Mouse (Mus musculus) urinary bladder, postnatal 36 days (tissue): Measurements from ENCODE around the gene Dnaic1.

Experiments
- DNase-seq, 2 experiments: peaks; one replicate each; pipeline ENCODE4 v3.0.0; 2022; ENCODE audit warnings: low spot score in 2 of 2, mixed read lengths in 1 of 2

Gene Dnaic1

DNA sequence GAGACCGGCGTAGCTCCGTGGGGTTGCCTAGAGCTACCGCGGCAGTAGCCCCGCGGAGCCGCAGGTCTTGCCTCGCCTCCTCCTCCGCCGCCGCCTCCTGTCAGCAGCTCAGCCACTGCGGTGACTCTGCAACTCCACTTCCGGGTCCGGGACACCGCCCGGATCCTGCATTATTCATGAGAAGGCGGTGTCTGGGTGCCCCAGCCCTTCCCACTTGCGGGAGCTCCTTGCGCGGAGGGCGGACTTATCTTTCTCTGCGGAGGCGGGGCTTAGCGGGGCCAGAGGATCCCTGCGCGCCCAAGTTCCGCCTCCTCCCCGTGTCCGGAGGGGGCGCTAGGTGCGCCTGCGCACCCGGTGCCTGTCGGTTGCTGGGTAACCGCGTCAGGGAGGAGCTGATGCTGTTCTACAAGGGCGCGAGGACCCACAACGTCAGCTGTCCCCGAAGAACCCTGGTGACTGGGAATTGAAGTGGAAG, at the start of gene Dnaic1, which contains the start of gene Fam219a:
Gene Dnaic1 (plus strand): TSS at position 365 of the 475 bp plus-strand sequence.
Gene Fam219a (minus strand): TSS at position 128 of the 475 bp plus-strand sequence.
- peak; percentile 96 to 99 for DNase-seq

DNA sequence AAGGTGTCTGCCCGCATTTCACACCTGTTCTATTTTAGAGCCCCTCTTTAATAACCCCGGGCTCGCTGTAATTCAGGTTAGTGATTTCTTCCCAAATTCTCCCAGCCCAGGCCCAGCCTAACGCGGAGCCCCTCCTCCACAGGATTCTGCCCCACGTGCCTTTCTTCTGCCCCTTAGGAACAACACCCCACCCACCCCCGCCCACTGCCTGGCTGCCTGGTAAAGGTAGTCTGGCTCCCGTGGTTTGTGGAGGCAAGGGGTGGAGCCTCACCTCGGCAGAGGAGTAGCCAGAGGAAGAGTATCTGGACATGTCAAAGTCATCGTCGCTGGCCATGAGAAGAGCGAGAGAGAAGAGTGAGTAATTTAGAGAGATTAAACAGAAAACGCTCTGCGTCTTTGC, 48.9 kb upstream of the Dnaic1 start:
- no peak for DNase-seq

DNA sequence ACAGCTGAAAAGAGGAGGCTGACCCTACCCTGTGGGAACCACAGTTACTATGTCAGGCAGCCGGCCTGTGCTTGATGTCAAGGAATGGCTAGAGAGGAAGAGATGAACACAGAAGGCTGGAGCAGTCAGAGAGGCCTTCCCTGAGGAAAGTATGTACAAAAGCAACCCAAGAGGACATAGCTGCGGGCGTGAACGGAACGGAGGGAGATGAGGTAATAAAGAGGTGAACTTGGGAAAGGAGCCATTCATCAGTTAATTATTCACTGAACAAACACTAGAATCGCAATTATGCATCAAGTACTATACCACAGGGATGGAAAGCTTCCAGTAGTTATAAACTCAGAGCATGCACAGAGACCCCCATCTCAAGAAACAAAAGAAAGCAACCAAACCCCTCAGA, 47.4 kb upstream of the Dnaic1 start:
- no peak for DNase-seq

GRCm38 (mm10) chr4:41522788-41523187, 46.8 kb upstream of the Dnaic1 start:
- DNase-seq, result peak in 1 of 2 experiments; percentile 19

DNA sequence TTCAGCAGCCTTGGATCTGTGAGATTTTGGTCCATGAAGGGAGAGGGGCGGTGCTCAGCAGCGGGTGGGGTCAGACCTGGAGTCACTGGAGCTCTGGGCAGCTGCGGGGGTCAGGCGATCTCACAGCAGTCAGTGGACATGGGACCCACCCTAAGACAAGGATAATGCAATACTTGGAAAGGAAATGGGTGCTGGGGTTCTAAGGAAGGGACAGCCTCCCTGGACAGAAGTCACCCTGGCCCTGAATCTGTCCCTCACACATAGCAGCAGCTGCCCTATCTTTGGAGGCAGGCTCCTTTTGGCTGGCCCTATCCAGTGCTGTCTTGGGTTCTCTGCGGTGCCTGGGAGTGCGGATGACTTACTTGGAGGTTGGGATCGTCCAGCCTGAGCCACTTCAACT, 45.7 kb upstream of the Dnaic1 start:
- no peak for DNase-seq

- no peak for DNase-seq
These were observed 44.7 kb upstream of the Dnaic1 start for GRCm38 (mm10) chr4:41524829-41525228.

- DNase-seq, result no peak
These were observed 43.0 kb upstream of the Dnaic1 start for GRCm38 (mm10) chr4:41526553-41526952.

- DNase-seq, result no peak
These were observed 42.5 kb upstream of the Dnaic1 start for GRCm38 (mm10) chr4:41527076-41527475.

- DNase-seq, result no peak
These were observed 41.6 kb upstream of the Dnaic1 start for GRCm38 (mm10) chr4:41527996-41528395.

DNA sequence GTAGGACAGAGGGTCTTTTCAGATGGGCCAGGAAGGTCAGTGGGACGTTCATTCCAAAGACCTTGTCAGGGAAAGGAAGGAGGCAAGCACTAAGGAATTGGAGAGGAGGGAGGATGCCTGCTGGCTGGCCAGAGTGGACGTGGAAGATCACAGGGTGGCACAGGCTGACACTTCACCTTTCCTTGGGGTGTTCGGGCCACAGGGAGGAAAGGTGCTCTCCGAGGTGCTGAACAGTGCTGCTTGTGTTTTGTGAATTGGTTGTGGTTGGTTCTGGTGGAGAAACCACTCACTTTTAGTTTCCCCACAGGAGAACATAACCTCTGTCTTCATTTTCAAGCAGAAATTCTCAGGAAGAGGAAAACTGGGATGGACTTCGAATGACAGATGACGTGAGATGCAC, 37.2 kb upstream of the Dnaic1 start:
- no peak for DNase-seq

DNA sequence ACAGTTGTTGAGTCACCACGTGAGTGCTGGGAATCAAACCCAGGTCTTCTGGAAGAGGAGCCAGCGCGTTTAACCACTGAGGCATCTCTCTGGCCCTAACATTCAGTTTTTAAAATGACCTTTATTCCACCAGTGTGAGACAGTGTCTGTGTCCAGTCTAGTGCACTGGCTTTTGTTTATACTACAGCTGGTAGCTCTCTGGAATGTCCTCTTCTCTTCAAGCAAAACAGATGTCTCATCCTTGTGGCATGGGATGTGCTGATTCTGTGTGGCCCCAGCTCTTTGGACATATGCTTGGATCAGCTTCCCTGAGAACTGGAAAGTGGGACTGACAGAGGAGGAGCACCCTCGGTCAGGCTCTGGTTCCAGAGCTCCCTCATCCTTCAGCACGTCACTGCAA, 34.7 kb upstream of the Dnaic1 start:
- no peak for DNase-seq

- no peak for DNase-seq
These were observed 27.4 kb upstream of the Dnaic1 start for GRCm38 (mm10) chr4:41542136-41542535.

DNA sequence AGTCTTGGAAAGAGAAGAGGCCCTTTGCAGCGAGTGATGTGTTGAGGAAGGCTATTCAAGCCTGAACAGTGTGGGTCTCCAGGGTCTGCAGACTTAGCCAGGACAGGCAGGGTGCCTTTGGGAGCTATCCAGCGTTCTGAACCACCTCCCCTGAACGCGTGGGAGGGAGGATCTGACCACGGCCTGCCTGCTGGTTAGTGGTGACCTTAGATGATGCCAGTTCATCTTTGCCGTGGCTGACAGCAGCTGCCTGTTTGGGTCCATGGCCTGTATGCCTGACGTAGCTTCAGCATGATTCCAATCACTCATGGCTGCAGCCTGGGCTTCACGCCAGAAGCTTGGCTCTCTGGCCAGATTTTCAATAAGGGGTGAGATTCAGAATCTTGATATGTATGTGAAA, 23.6 kb upstream of the Dnaic1 start:
- peak in 1 of 2 experiments; percentile 13 for DNase-seq

DNA sequence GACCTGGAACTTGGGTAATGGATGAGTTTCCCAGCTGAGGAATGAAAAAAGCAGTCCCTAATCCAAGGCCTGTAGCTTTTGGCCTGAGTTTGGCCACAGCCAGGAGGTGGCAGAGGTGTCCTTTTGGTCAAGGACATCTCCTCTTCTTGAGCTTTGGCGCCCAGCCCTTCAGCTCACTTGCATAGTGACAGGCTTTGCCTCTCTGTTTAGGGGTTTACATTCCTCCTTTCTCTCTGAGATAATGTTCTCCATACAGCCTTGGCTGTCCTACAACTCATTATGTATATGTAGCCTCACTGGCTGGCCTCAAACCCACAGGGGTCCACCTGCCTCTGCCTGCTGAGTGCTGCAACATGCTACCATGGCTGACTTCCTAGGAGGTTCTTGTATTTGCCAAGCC, 22.5 kb upstream of the Dnaic1 start:
- DNase-seq, result no peak

DNA sequence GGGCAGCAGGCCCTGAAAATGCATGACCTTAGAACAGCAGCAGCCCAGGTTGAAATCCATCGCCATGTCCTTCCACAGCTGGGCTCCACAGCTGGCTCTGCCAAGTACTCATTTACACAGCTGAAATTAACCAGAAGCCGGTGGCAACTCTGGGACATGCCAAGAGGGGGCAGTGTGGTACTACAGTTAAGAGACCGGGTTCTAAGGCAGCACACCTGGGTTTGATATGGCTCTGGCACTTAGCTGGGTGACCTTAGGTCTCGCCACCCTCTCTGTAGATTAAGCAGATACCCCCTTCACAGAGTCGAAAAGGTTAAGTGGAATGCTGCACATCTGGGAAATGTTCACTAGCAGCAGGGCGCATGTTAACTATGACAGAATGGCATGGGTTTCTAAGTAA, 17.0 kb upstream of the Dnaic1 start:
- peak; percentile 59 to 67 for DNase-seq

DNA sequence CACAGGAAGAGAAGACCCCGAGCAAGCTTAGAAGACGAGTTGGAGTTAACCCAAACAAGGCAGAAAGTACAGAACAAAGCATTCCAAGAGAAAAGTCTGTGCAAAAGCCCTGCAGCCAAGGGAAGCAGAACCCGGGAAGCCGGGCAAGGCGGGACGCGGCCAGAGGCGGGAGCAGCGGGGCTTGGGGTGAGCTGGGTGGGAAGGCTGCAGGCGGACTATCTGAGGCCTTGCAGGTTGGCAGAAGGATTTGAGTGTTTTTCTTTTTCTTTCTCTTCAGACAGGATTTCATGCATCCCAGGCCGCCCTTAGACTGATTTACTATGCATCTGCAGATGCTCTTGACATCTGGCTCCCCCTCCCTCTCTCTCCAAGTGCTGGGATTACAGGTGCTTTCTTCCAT, 16.5 kb upstream of the Dnaic1 start:
- no peak for DNase-seq

DNA sequence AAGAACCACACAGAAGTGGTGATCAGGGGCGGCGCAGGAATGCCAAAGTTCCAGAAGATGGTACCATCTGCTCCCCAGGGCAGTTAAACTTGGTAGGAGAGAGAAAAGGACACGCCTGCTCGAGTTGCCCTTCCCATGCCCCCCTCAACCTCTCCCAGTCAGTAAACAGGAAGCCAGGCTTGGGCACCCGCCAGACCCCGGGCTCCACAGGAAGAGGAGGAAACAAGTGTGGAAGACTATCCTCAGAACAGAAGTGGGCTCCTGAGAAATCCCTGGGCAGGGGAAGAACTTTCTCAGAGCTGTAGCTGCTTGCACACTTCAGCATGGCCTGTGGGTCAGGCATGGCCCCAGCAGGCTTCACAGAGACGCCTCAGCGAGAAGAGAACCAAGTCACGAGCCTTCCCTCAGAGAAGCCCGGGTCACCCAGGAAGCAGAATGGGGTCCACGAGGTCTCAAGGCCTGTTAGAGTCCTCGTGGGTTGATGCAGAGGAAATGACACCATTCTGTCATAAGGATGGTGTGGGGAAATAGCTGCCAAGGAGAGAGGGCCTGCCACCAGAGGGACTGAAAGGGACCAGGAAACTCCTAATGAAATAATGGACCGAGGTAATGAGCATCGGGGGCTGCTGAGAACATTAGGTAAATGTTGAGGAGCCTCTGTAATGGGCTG, 14.4 kb upstream of the Dnaic1 start:
- DNase-seq, result peak in 1 of 2 experiments; percentile 51

- no peak for DNase-seq
These were observed 13.1 kb upstream of the Dnaic1 start for GRCm38 (mm10) chr4:41556311-41556953.

DNA sequence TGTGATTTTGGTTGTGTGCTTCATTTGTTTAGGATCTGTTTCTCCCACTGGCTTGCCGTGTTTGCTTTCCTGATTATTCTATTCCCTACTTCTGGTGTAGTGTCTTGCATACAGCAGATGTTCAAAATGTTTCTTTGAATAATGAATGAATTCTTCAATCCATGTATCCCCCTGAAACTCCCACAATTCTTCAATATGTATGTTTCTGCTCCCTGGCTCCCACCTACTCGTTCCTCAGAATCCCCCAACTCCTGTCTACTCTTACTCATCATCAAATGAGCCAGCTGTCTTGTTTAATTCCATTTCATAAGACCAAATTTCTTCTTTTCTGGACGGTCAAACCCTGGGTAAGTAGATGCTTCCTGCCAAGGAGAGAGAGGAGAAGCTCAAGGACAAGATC, 12.5 kb upstream of the Dnaic1 start:
- DNase-seq, result no peak

GRCm38 (mm10) chr4:41563297-41563696, 6.3 kb upstream of the Dnaic1 start:
- no peak for DNase-seq

DNA sequence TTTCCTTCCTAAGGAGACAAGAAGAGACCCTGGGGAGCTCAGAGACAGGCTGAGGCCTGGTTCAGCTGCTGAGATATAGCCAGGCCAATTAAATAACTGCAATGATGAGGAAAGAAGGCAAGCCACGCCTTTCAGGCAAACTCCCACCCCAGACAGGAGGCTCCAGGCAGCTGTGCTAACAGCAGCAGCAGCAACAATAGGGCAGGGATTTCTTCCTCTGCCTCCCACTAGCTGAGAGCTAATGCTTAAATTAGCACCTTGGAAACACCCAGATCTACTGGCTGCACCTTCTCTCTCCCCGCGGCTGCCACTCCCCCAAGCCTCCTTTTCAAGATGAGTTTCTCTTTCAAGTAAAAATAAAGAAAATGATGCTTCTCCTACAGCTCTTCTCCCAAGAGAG, 3.5 kb upstream of the Dnaic1 start:
- DNase-seq, result no peak

- DNase-seq, result peak in 1 of 2 experiments; percentile 19
These were observed 1.3 kb upstream of the Dnaic1 start for GRCm38 (mm10) chr4:41568239-41568638.

DNA sequence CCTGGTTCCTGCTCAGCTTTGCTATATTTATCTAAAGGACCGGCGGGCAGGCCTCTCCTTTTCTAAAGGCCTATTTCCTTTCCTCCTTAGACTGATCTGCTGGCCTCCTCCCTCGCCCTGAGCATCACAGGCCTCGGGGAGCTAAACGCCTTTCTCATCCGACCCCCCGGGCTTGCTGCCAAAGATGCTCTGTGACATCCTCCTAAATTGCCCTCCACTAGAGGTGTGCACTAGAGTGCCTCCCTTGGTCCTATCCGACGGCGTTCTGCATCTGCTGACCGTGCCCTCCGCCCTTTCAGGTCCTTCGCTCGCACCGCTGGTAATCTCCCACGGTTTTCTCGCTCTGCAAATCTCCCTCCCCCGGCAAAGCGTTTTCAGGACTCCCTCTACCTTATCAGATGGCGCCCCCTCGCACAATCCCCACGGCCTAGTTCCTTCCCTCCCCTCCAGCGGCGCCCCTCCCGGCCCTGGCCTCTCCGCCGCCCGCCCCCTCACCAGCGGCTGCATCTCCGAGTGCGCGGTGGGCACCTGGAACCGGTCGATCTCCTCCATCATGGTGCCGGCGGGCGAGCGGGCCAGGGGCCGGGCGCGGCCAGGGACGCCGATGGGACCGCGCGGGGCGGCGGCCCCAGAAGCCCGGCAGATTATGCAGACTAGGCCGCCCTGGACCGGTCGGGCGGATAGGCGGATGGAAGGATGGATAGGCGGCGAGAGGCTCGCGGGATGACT, 729 bp upstream of the Dnaic1 start:
- peak in 1 of 2 experiments; percentile 9 for DNase-seq
